Mouse (Mus musculus) limb, embryonic 12.5 days (tissue): ENCODE results near the gene Tmem260. TPM values are rescaled to one million over a fixed set of nuclear protein-coding genes. Genes with fewer than 3 reads are reported as not detected.
A peak's percentile ranks its signal among the peaks of the same experiment; 100 is the strongest.

Source experiments
- ATAC-seq: fragments of 200-750 bp; cut with Nextera tagmentation; 2 replicates; pipeline ENCODE4 v1.8.0; 2017; ENCODE audit warnings: low read depth, moderate TSS enrichment; ENCODE audit not compliant: insufficient number of reproducible peaks, insufficient read depth, low FRiP score, low TSS enrichment
- H3K27ac ChIP-seq: fragments of 300-500 bp; sonication (generic); 2 replicates; pipeline ENCODE4 v1.5.1; 2016; ENCODE audit warnings: mild to moderate bottlenecking, moderate library complexity
- H3K27me3 ChIP-seq: fragments of 300-500 bp; sonication (generic); 2 replicates; pipeline ENCODE4 v1.6.1; 2016; ENCODE audit warnings: mild to moderate bottlenecking, moderate library complexity
- H3K36me3 ChIP-seq: fragments of 300-500 bp; sonication (generic); 2 replicates; pipeline ENCODE4 v1.6.1; 2016; ENCODE audit warnings: mild to moderate bottlenecking, moderate library complexity
- H3K4me1 ChIP-seq: fragments of 300-500 bp; sonication (generic); replicated peaks from 2 replicates; pipeline ENCODE4 v1.6.1; 2016
- H3K4me2 ChIP-seq: fragments of 300-500 bp; sonication (generic); 2 replicates; pipeline ENCODE4 v1.6.1; 2016; ENCODE audit warnings: mild to moderate bottlenecking, moderate library complexity
- H3K4me3 ChIP-seq: fragments of 300-500 bp; sonication (generic); replicated peaks from 2 replicates; pipeline ENCODE4 v1.5.1; 2016; ENCODE audit warnings: mild to moderate bottlenecking
- H3K9ac ChIP-seq: fragments of 300-500 bp; sonication (generic); replicated peaks from 2 replicates; pipeline ENCODE4 v1.6.1; 2016; ENCODE audit warnings: mild to moderate bottlenecking, moderate library complexity
- H3K9me3 ChIP-seq: fragments of 300-500 bp; sonication (generic); 2 replicates; pipeline ENCODE4 v1.6.1; 2016; ENCODE audit warnings: mild to moderate bottlenecking, moderate library complexity
- WGBS: fragments of 180-500 bp; shearing (Covaris S2); methylation state at CpG from one replicate; pipeline ENCODE4 v1.1.7; 2016; 5-methylcytosine and 5-hydroxymethylcytosine counted together
- polyA plus RNA-seq: library from polyadenylated mRNA; unstranded; fragments of >200 nt; fragmentation: Nextera tagmentation; extraction: Ambion mirVana; gene quantifications from 2 replicates; pipeline ENCODE4 v1.2.1, GENCODE M21; 2016

Gene Tmem260
- polyA plus RNA-seq = 30.5 and 32.8 TPM in 2 replicates

DNA sequence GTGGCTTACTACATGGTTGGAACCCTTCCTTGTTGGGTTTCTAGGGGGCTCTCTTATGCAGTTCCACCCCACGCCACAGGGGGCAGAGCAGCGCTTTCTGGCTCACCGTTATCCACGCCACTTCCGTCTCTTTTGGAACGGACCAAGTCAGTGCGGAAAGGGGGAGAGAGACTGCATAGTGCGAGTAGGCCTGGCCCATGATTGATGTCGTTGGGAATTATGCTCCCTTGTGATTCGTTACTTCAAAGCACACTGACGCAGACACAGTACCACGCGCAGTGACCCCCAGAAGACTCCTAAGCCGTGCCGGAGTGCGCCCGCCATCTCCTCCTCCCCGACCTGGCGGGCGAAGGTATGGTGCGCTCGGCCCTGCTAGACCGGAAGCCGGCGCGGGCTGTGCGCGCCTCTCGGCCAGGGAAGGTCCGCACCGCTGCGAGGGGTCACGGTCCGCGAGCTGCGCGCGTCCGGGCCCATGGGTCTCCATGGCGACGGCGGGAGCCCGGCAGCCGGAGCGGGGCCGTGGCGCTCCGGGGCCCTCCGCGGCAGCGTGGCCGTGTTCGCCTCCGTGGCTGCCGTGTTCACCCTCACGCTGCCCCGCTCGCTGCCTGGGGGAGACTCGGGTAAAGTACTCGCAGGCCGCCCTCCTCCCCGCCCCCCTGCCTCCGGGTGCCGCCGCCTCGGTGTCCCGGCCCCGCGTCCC, at the start of gene Tmem260:
TSS of gene Tmem260 (plus strand) at position 141 of the 700 bp plus-strand sequence.
- peak; percentile 97 for ATAC-seq
- H3K4me2 ChIP-seq = peak within 1 kb of the TSS; percentile 70
- H3K36me3 ChIP-seq = no peaks in the 10 kb centered on the region
- peak within 1 kb of the TSS; percentile 96 for H3K9ac ChIP-seq
- H3K4me3 ChIP-seq = peak within 1 kb of the TSS; percentile 92
- peak within 1 kb of the TSS; percentile 83 for H3K27ac ChIP-seq
- H3K4me1 ChIP-seq = peaks cover 8% of the 10 kb centered on the region
- H3K9me3 ChIP-seq = no peaks in the 10 kb centered on the region
- H3K27me3 ChIP-seq = no peaks in the 10 kb centered on the region
- under 1% methylated on average over 69 of the region's 69 CpGs for WGBS

DNA sequence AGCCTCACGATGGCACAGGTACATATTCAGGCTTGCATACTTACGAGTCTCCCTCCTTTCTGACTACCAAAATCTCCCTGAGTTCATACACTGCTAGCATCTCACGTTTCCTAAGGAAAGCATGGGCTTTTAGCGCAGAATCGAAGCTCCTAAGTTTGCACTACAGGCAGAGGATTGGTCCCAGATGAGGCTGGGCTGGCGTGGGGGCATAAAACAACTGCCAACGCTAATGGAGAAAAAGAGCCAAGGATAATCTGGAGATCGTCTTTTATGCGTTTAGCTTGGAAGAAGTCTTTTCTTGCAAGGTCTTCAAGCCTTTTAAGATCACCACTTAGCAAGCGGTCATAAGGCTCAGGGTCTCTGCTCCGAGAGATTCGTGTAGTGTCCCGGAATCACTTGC, 39.8 kb upstream of the Tmem260 start:
- H3K4me1 ChIP-seq = no peaks in the 10 kb centered on the region
- 85% methylated on average over 13 of the region's 13 CpGs for WGBS
- H3K4me2 ChIP-seq = no peak overlapping the region
- no peak overlapping the region for H3K9ac ChIP-seq
- H3K27me3 ChIP-seq = no peaks in the 10 kb centered on the region
- no peak overlapping the region for H3K27ac ChIP-seq
- no peak overlapping the region for H3K4me3 ChIP-seq
- H3K9me3 ChIP-seq = no peaks in the 10 kb centered on the region
- no peaks in the 10 kb centered on the region for H3K36me3 ChIP-seq
- no peak for ATAC-seq

- 0 out of 2 replicates have a peak, but pooled peaks cover 2% of the 10 kb centered on the region for H3K4me1 ChIP-seq
- H3K4me3 ChIP-seq = no peak overlapping the region
- no peak for ATAC-seq
- peaks cover 4% of the 10 kb centered on the region; the same call in 1 of the 2 replicates for H3K27me3 ChIP-seq
- no peak overlapping the region for H3K27ac ChIP-seq
- H3K4me2 ChIP-seq = no peak overlapping the region
- no peak overlapping the region for H3K9ac ChIP-seq
- WGBS = 62% methylated on average over 3 of the region's 3 CpGs
- no peaks in the 10 kb centered on the region for H3K9me3 ChIP-seq
- no peaks in the 10 kb centered on the region for H3K36me3 ChIP-seq
These were observed 28.9 kb upstream of the Tmem260 start for GRCm38 (mm10) chr14:48417064-48417463.

- no peak overlapping the region for H3K4me3 ChIP-seq
These were observed 27.7 kb upstream of the Tmem260 start for GRCm38 (mm10) chr14:48418264-48418663.

GRCm38 (mm10) chr14:48418672-48419071, 27.3 kb upstream of the Tmem260 start:
- ATAC-seq = no peak
- WGBS = 69% methylated on average over 5 of the region's 5 CpGs
- Histone ChIP-seq H3K4me2 (no peak overlapping the region), H3K9ac (no peak overlapping the region), H3K4me3 (no peak overlapping the region), H3K27ac (no peak overlapping the region), H3K36me3 (no peaks in the 10 kb centered on the region), H3K9me3 (no peaks in the 10 kb centered on the region), H3K27me3 (peaks cover 4% of the 10 kb centered on the region; the same call in 1 of the 2 replicates), H3K4me1 (0 out of 2 replicates have a peak, but pooled peaks cover 3% of the 10 kb centered on the region)

More at GRCm38 (mm10) chr14:48418264-48418663, 27.7 kb upstream of the Tmem260 start:
- Histone ChIP-seq H3K4me2 (no peak overlapping the region), H3K9me3 (no peaks in the 10 kb centered on the region), H3K36me3 (no peaks in the 10 kb centered on the region), H3K27me3 (peaks cover 4% of the 10 kb centered on the region; the same call in 1 of the 2 replicates), H3K27ac (no peak overlapping the region), H3K9ac (no peak overlapping the region), H3K4me1 (0 out of 2 replicates have a peak, but pooled peaks cover 3% of the 10 kb centered on the region)
- no peak for ATAC-seq
- 51% methylated on average over 3 of the region's 3 CpGs for WGBS

- peaks cover 4% of the 10 kb centered on the region; the same call in 1 of the 2 replicates for H3K27me3 ChIP-seq
- no peak overlapping the region for H3K4me3 ChIP-seq
These were observed 24.4 kb upstream of the Tmem260 start for GRCm38 (mm10) chr14:48421476-48421875.

DNA sequence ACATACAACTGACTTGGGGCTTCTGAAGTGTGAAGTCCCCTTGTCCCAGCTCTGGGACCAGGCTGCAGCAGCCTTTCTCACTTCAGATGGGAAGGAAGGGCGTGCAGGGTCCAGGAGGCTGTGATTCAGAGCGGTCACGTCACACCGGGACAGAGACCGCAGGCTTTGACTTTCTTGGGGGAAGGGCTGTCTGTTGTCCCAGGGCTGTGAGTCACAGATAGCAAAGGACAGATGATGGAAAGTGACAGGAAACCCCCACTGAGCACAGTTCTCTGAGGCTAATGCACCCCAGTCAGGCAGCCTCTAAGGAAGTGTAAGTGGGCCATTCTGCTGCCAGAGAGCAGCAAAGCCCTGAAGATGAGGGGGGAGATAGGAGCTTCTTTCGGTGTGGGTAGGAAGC, 23.9 kb upstream of the Tmem260 start:
- no peak overlapping the region for H3K27ac ChIP-seq
- 22% methylated on average over 6 of the region's 6 CpGs for WGBS
- no peak for ATAC-seq
- peaks cover 4% of the 10 kb centered on the region; the same call in 1 of the 2 replicates for H3K27me3 ChIP-seq
- H3K4me1 ChIP-seq = 0 out of 2 replicates have a peak, but pooled peaks cover 3% of the 10 kb centered on the region
- peak overlapping the region; percentile 37; the same call in 1 of the 2 replicates for H3K4me2 ChIP-seq
- no peaks in the 10 kb centered on the region for H3K9me3 ChIP-seq
- H3K4me3 ChIP-seq = no peak overlapping the region
- H3K9ac ChIP-seq = no peak overlapping the region
- H3K36me3 ChIP-seq = no peaks in the 10 kb centered on the region

More at GRCm38 (mm10) chr14:48421476-48421875, 24.4 kb upstream of the Tmem260 start:
- Histone ChIP-seq H3K9ac (no peak overlapping the region), H3K4me1 (0 out of 2 replicates have a peak, but pooled peaks cover 3% of the 10 kb centered on the region), H3K36me3 (no peaks in the 10 kb centered on the region), H3K4me2 (peak overlapping the region; percentile 37; the same call in 1 of the 2 replicates), H3K27ac (no peak overlapping the region), H3K9me3 (no peaks in the 10 kb centered on the region)
- WGBS = 17% methylated on average over 6 of the region's 6 CpGs
- no peak for ATAC-seq

DNA sequence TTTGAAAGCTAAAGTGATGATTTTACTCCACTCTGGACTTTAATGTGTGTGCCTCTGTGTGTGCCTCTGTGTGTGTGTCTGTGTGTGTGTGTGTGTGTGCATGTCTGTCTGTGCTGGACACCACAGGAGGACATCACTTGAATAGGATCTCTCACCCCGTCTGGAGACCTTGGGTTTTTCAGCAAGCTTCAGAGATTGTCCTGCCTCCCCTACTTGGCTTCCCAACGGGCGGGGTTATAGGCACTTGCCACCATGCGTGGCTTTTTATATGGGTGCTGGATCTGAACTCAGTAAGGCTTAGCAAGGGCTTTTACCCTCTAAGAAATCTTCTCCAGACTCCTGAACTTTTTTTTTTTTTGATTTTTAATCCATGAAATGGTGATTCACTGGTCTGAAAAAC, 23.5 kb upstream of the Tmem260 start:
- Histone ChIP-seq H3K27ac (no peak overlapping the region), H3K9ac (no peak overlapping the region), H3K36me3 (no peaks in the 10 kb centered on the region), H3K4me1 (0 out of 2 replicates have a peak, but pooled peaks cover 3% of the 10 kb centered on the region), H3K4me2 (no peak overlapping the region), H3K9me3 (no peaks in the 10 kb centered on the region), H3K4me3 (no peak overlapping the region), H3K27me3 (peaks cover 1% of the 10 kb centered on the region; the same call in 1 of the 2 replicates)
- WGBS = 45% methylated on average over 4 of the region's 4 CpGs
- no peak for ATAC-seq

GRCm38 (mm10) chr14:48422901-48423300, 23.0 kb upstream of the Tmem260 start:
- Histone ChIP-seq H3K4me2 (no peak overlapping the region), H3K4me3 (no peak overlapping the region), H3K9ac (no peak overlapping the region), H3K27me3 (no peaks in the 10 kb centered on the region), H3K4me1 (0 out of 2 replicates have a peak, but pooled peaks cover 3% of the 10 kb centered on the region), H3K27ac (no peak overlapping the region), H3K9me3 (no peaks in the 10 kb centered on the region), H3K36me3 (no peaks in the 10 kb centered on the region)
- no peak for ATAC-seq
- WGBS = 65% methylated on average over 7 of the region's 7 CpGs

DNA sequence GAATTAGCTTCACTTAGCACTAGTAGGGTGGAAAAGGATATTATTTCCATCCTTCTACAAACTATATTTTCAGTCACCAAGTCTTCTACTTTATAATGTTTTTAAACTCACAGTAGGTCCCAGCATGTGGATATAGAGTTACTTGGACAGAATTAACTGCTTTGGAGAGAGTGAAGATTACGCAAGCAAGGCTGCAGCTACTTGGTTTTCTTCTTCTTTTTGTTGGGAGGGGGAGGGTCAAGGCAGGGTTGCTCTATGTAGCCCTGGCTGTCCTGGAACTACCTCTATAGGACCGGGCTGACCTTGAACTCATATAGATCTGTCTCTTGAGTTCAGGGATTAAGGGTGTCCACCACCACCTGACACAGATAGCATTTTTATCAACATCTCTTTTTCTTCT, 13.9 kb upstream of the Tmem260 start:
- Histone ChIP-seq H3K9me3 (no peaks in the 10 kb centered on the region), H3K9ac (no peak overlapping the region), H3K4me2 (no peak overlapping the region), H3K36me3 (no peaks in the 10 kb centered on the region), H3K4me3 (no peak overlapping the region), H3K27ac (no peak overlapping the region), H3K27me3 (no peaks in the 10 kb centered on the region), H3K4me1 (peaks cover 9% of the 10 kb centered on the region)
- ATAC-seq = no peak
- 77% methylated on average over 2 of the region's 2 CpGs for WGBS

DNA sequence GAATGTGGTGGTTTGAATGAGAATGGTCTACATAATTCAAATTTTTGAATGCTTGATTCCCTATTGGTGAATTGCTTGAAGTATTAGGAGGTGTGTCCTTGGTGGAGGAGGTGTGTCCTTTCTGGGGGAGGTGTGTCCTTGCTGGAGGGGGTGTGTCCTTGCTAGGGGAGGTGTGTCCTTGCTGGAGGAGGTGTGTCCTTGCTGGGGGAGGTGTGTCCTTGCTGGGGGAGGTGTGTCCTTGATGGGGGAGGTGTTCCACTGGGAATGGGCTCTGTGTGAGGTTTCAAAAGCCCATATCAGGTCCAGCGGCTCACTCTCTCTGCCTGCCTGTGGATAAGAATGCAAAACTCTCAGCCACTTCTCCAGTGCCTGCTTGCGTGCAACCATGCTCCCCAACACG, 2.1 kb upstream of the Tmem260 start:
- Histone ChIP-seq H3K4me3 (no peak overlapping the region), H3K27ac (no peak overlapping the region), H3K9ac (no peak overlapping the region), H3K27me3 (no peaks in the 10 kb centered on the region), H3K4me2 (no peak overlapping the region), H3K4me1 (peaks cover 8% of the 10 kb centered on the region), H3K9me3 (no peaks in the 10 kb centered on the region), H3K36me3 (no peaks in the 10 kb centered on the region)
- WGBS = 51% methylated on average over 3 of the region's 3 CpGs
- ATAC-seq = no peak
